Mouse (Mus musculus): ENCODE results near the gene Scml4.
A peak's percentile ranks its signal among the peaks of the same experiment; 100 is the strongest.

The Scml4 gene

DNA sequence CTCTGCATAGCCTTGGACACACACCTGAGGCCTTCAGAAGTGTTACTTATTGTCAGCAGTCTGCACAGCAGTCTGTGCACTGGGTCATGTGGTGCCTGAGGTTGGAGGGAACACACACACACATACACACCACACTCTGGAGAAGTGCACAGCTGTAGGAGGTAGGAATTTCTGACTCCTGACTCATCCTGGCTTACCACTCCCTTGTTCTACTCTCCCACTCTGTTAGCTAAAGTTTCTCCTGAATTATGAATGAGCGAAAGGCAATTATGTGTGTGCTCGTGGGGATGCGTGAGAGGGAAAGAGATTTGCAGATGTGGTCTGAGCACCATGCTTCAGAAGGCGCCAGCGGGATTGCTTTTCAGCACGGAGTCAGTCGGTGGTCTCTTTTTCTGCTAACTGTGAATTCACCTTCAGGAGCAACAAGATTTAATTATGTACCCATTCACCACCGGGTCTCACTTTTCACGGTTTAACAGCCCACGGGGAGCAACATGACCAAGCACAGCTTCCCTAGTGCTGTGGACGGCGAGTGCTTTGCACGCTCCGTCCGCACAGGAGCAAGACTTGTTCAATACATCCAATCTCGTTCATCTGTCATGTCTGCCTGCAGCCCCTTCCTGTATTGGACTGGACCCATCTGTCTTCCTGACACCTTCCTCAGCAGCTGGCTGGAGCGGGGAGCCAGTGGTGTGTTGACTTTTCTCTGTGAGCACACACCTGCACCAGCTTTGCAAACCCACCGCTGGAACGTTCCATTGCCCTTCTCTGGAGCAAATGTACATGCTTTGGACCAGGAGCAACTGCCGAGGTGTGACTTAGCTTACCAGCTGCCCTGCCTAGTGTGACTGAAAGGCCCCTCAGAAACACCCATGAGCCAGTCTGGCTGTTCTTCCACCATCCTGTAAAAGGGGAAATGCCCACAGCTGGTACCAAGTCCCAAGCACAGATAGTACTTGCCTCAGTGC lies 91.2 kb downstream of the Scml4 start:
- DNase-seq (ENCODE audit: low spot score in 2 of 2), result peak in 1 of 2 experiments; percentile 57

- DNase-seq (ENCODE audit: low spot score in 2 of 2), result peak in 1 of 2 experiments; percentile 48
Observed at GRCm38 (mm10) chr10:42952046-42952420, 91.9 kb downstream of the Scml4 start.

DNA sequence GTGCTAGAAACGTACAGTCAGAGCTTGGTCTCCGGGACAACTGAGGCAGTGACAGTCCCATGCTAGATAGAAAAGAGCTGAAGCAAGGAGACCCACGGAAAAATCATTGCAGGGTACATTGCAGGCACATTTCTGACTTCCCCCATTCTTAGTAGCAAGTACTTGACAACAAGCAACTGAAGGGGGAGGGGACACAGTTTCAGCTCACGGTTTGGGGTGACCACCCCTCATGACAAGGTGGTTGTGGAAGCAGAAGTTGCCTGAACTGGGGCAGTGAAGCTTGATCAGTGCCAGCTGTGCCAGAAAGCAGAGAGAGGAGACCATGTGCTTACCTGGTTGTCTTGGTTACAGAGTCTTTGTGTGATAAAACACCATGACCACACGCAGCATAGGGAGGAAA lies 93.4 kb downstream of the Scml4 start:
- DNase-seq (ENCODE audit: low spot score in 2 of 2), result no peak

- no peak for DNase-seq (ENCODE audit: low spot score in 2 of 2)
Observed at GRCm38 (mm10) chr10:42955205-42955604, 95.0 kb downstream of the Scml4 start.

- DNase-seq (ENCODE audit: low spot score in 2 of 2), result peak; percentile 48 to 71
Observed at GRCm38 (mm10) chr10:42957881-42958651, 97.9 kb downstream of the Scml4 start.

GRCm38 (mm10) chr10:42958686-42959085 lies 98.5 kb downstream of the Scml4 start:
- DNase-seq (ENCODE audit: low spot score in 2 of 2), result no peak

- DNase-seq (ENCODE audit: low spot score in 2 of 2), result no peak
Observed at GRCm38 (mm10) chr10:42961771-42962170, 101.6 kb downstream of the Scml4 start.

DNA sequence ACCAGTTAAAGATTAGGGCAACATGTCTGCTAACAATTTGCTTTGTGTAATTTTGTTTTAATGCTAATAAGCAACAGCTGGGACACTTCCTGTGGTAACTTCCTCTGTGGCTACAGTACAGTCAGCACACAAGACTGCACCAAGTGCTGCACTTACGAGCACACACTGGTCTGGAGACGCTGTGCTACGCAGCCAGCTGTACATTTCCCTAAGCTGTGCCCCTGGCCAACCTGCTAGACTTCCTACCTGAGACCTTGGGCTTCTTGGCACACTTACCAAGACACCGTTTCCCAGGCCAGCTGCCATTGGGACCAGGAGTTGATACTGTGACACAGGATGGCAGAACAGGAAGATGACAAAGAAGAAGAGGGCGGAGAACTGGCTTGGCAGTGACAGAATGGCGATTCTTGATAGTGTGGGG lies 102.0 kb downstream of the Scml4 start:
- DNase-seq (ENCODE audit: low spot score in 2 of 2), result no peak

DNA sequence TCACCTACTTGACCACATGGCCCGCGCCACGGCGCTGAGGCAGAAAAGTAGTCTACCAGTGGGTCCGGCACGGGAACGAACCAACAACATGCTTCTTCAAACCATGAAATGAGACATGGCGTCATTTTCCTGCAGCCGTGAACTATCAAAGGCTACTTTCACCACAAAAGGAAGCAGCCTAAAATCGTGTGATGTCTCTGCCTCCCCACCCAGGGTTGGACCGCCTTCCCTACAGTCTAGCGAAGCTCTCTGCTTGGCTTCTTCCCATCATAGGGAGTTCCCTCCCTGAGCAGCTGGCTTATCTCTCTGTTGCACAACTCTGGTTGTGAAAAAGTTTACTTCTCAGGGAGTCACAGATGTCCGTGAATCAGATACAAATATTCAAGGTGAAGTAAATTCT lies 102.5 kb downstream of the Scml4 start:
- peak in 1 of 2 experiments; percentile 42 for DNase-seq (ENCODE audit: low spot score in 2 of 2)

GRCm38 (mm10) chr10:42963061-42963460 lies 102.9 kb downstream of the Scml4 start:
- no peak for DNase-seq (ENCODE audit: low spot score in 2 of 2)

GRCm38 (mm10) chr10:42968332-42968731 lies 108.2 kb downstream of the Scml4 start:
- DNase-seq (ENCODE audit: low spot score in 2 of 2), result no peak

DNA sequence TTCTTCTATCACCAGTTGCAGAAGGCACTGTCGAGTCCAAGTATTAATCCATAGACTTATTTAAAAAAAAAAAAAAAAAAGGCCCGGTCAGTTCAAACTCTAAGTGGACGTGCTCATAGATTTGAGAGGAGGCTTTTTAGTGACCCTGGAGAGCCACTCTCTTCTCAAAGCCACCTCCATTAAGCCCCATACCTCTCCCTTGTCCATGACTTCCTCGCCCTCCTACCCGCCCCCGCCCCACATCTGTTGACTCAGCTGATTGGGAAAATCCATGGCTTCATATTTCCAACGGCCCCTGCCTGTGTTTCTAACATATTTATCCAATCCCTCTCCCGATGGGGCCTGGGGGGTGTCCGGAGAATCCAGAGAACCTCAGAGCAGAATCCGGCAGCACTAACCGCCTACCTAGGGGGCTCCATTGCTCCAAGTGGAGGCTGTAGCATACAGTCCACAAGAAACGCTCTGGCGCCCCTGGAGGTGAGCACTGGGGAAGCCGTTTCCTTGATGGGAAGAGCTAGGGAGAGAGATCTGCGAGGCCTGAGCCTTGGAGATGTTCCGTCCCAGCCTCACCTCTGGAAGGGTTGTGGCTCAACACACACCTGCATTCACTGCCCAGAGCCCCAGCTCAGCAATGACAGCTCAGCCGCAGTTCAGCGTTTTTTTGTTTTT lies 112.5 kb downstream of the Scml4 start:
- DNase-seq (ENCODE audit: low spot score in 2 of 2), result peak; percentile 44 to 80

- DNase-seq (ENCODE audit: low spot score in 2 of 2), result no peak
Observed at GRCm38 (mm10) chr10:42973537-42973936, 113.4 kb downstream of the Scml4 start.

- DNase-seq (ENCODE audit: low spot score in 2 of 2), result no peak
Observed at GRCm38 (mm10) chr10:42976577-42976976, 116.4 kb downstream of the Scml4 start.

DNA sequence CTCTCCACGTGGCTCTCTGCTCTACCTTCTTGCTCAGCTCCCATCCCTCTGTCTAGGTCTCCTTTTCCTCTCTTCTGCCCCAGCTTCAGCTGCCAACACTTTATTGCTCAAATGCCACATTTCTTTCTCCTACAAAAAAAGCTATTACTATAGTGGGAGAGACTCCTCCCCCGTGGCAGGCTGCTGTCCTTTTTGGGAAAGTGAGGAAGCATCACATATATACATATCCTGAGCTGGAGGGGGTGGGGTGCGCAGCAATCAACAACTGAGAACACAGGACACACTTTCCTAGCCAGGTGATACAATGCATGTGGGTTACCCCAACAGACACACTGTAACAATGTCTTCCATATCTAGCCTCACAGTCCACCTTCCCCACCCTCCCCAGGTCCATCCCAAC lies 118.2 kb downstream of the Scml4 start:
- no peak for DNase-seq (ENCODE audit: low spot score in 2 of 2)

DNA sequence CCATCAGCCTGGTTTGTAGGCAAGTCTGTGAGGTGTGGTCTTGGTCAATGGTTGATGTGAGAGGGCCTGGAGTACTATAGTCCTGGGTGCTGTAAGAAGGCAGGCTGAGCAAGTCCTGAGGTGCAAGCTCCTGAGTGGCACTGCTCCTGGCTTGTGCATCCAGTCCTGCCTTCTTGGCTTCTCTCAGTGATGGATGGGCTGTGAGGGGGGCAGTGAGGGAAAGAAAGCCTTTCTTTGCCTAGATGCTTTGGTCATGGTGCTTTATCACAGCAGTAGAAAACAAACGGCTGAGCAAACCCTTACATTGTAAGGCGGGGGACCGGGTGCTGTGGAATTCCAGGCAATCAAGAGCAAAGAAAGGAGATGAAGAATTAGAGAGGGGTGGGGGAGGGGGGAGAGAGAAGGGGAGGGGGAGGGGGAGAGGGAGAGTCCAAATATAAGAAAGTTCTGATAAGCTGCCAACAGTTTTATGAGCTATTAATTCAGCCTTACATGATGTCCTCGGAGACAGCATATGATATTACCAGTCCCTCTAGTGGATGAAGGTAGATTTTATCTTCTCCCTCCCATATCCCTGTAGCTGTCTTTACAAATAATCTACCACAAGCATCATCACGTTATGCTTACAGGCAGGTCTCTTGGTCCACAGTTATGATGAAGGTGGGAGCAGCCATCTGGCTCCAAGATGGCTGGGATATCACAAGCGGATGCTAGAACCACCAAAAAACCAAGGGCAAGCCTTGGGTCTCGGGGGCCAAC lies 121.0 kb downstream of the Scml4 start:
- DNase-seq (ENCODE audit: low spot score in 2 of 2), result no peak

DNA sequence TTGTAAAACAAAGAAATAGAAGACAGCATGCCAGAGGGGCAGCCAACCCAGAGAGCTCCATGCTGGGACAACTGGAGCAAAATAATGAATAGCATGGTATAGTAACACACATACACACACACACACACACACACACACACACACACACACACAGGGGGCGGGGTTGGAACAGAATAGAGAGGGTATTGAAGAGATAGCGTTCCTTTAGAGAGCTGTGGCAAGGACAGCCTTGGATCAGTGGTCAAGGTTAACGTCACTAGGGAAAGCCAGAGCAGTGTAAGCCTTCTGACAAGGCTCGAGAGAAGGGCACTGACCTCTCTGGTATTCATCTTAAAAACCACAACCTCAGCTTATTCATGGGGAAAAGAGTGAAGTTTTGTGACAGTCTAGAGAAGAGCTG lies 124.7 kb downstream of the Scml4 start:
- no peak for DNase-seq (ENCODE audit: low spot score in 2 of 2)

DNA sequence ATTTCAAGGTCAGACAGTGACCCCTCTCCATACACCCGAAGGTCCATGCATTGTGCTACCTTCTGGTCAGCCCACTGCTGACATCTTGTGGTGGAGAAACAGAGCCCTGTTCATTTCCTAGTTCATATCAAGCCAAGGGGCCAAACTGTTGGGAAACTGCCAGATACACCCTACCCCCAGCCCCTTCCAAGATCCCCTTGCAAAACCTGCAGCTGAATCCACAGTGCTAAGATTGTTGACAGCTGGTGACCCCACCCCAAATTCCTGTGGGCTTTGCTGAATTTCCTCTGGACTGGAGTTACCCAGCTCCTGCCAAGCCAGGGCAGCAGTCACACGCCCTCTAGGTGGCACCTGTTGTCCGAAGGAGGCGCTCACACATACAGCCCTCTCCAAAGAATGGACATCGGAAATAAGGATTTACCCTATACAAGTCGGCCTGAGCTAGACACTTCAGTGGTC lies 127.5 kb downstream of the Scml4 start:
- DNase-seq (ENCODE audit: low spot score in 2 of 2), result peak in 1 of 2 experiments; percentile 30

DNA sequence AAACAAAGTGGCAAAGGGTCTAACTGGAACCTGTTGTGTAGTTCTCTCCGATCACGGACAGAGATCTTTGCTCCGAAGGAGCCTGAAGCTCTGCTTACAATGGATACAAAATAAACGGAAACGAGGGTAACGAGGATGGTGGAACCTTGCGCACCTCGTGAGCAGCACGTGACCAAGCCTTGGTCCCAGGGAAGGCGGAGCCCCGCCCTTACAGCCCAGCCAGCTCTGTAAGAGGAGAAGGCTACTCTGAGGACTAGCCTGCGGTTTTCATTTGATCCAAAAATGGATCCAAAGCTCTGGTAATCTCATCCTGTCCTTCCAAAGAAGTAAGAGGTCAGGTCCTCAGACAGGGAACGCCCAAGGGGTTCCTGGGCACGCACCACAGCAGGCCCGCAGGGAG lies 128.5 kb downstream of the Scml4 start:
- no peak for DNase-seq (ENCODE audit: low spot score in 2 of 2)

DNA sequence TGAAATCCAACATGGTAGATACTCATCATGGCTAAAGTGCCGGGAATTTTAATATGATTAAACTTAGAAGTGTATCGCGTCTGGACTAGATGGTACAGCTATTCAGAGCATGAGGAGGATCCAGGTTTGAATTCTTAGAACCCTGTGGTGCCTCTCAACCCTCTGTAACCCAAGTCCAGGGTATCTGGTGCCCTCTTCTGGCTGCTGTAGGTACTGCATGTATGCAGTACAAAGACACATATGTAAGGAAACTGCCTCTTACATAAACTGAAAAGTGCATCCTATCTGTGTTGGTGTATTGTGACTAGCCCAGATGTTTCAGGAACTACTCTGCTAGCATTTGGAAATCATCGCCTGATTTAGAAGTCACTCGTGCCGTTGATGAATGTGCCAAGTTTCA lies 129.7 kb downstream of the Scml4 start:
- no peak for DNase-seq (ENCODE audit: low spot score in 2 of 2)

- DNase-seq (ENCODE audit: low spot score in 2 of 2), result no peak
Observed at GRCm38 (mm10) chr10:42991018-42991417, 130.8 kb downstream of the Scml4 start.
